Mouse (Mus musculus): ENCODE measurements around the gene 1110004F10Rik.

1110004F10Rik gene

DNA sequence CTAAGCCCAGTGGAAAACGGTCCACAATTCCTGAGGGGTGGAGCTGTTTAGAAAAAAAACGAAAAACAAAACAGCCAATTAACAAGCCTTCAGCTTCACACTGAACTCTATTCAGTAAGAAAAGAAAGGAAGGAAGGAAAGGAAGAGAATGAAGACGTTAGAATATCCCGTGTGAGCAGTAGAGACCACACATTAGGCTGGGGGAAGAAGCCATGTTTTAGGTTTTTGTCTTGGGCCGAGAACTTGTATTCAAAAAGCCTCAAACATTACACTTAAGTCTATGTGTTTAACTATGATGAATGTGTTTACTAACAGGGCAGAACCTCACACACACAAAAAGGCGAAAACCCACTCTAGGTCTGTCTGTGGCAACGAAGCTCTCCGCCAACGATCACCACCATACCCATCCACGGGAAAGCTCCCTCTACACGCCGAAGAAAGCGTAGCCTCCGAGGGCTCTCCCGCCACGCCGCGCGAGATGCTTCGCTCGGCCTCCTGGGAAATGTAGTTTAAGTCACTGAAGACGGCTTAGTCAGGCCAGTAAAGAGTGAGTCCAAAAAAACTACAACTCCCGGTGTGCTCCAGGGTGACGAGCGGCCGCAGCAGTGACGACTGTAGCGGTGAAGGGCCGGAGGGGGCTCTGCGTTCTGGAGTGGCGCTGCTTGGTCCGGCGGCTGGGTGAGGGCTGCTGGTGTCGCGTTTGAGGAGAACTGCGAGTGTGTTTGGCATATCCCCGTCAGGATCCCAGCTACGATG, 53.7 kb downstream of the 1110004F10Rik start:
- DNase-seq (ENCODE audit: low read depth, low spot score) = peak; percentile 93

- no peak for DNase-seq (ENCODE audit: low read depth, low spot score)
Observed at GRCm38 (mm10) chr7:116093466-116093850, 54.3 kb downstream of the 1110004F10Rik start.

GRCm38 (mm10) chr7:116099952-116100528, 60.8 kb downstream of the 1110004F10Rik start:
- no peak for DNase-seq (ENCODE audit: low read depth, low spot score)

DNA sequence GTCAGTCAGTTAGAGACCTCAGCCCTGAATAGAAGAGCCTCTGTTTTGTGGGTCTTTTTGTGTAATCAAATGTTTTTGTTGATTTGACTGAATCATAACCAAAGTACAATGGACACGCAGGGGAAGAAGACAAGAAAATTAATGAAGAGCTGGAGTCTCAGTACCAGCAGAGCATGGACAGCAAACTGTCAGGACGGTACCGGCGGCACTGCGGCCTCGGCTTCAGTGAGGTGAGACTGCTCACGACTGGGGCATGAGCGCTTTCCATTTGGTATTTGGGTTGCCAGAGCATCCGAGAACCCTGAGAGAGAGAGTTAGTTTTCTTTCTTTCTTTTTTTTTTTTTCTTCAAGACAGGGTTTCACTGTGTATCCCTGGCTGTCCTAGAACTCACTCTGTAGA, 63.9 kb downstream of the 1110004F10Rik start:
- DNase-seq (ENCODE audit: low read depth, low spot score) = no peak

GRCm38 (mm10) chr7:116110661-116111060, 71.5 kb downstream of the 1110004F10Rik start:
- DNase-seq (ENCODE audit: low read depth, low spot score) = no peak

- no peak for DNase-seq (ENCODE audit: low read depth, low spot score)
Observed at GRCm38 (mm10) chr7:116111546-116111945, 72.3 kb downstream of the 1110004F10Rik start.

DNA sequence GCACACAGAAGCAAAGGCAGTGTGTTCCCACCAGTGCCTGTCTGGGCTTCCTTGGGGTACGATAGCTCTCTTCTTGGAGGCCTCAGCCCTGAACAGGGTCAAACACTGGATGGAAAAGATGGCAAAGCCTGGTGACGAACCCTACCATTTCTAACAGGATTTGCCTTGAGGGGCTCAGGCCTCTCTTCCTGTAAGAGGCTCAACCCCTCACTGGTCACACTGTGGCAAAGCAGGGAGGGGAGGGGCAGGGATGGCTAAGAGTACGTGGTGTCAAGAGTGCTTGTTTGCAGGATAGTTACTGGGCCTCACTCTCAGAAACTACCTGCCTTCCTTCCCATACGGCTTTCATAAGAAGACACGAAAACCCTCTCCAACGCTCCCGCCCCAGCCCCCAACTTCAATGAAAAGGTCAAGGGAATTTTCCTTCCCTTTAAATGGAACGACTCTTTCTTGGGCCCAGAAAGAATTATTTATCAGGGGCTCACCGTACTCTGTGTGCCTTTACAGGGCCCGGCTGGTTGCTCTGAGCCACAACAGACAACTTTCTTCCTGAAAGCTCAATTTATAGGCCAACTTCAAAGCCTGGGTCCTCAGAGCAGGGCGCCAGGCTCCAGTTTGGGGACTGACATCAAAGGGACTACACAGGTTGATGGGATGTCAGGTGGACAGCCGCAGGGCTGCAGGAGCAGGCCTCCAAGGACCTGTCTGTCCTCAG, 76.2 kb downstream of the 1110004F10Rik start:
- no peak for DNase-seq (ENCODE audit: low read depth, low spot score)

DNA sequence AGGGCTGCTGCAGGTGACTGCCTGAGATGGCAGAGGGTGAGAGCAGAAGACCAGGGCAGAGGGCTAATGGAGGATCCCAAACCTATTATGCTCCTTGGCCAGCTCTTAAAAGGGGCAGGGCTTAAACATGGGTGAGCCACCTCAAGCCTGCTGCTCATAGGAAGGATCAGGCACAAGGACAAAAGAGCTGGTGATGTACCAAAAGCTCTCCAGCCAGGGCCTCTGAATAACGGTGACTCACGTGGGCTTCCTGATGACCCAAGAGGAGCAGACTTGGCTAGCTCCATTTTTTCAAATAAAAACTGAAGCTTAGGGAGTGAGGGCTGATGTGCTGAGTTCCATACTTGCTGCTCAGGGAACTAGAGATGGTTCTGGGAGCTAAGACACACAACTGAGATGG, 76.8 kb downstream of the 1110004F10Rik start:
- no peak for DNase-seq (ENCODE audit: low read depth, low spot score)

DNA sequence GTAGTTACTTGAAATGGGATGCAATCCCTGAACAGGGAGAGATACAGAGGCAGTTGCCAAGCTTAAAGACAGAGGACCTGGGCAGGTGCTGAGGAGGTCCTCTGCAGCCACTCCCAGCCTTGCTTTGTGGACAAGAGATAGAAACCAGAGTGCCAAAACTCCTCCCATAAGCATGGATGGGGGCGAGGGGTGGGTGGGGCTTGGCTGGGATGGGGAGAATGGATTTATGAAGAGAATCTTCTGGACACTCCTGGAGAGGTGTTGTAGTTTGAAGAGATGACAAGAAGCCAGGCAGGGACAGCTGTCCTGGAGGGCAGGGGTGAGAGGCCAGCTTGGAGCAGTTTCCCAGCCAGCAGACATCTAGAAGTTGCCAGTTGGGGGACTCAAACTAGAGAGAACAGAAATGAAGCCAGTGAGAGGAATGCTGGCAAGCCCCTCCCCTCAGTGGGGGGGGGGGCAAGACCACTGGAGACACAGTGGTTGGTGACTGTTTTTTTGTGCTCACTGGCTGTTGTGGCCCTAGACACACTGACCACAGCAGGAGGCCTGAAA, 80.2 kb downstream of the 1110004F10Rik start:
- DNase-seq (ENCODE audit: low read depth, low spot score) = no peak

DNA sequence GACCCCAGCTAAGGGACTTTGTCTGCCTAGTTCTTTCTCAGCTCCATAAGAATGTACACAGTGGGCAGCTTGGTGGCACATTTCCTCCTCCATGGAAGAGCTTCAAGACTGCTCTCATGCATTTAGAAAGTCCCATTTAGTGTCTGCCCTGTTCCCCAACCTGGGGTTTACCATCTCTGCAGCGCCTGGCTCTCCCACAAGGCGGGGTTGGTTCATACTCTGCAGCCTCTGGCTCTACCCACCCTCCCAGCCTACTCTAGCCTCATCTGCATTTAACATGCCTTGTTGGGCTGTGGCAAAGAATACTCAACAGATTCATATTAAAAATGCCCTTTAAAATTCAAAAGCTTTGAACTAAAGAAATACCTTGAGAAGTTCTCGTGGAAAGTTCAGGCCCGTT, 81.5 kb downstream of the 1110004F10Rik start:
- DNase-seq (ENCODE audit: low read depth, low spot score) = no peak

- DNase-seq (ENCODE audit: low read depth, low spot score) = no peak
Observed at GRCm38 (mm10) chr7:116121202-116121601, 82.0 kb downstream of the 1110004F10Rik start.

GRCm38 (mm10) chr7:116122981-116123596, 83.9 kb downstream of the 1110004F10Rik start:
- DNase-seq (ENCODE audit: low read depth, low spot score) = no peak

GRCm38 (mm10) chr7:116123597-116123985, 84.4 kb downstream of the 1110004F10Rik start:
- DNase-seq (ENCODE audit: low read depth, low spot score) = no peak

DNA sequence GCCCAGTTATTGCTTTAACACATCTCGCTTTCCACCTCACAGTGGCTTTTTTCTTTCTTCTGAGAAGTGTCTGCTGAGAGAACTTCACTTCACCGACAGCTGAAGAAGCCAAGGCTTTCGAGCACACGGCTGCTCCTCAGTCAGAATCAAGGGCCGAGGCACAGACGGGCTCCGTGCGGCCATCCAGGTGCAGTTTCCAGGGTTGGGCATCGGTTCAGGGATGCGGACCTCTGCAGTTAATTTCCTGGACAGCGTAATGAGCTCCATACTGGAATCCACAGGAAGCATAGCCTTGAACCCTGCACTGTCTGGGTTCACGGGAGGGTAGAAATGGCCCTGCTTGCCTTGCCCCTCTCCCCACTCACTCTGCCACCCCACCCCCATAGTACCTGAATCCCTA, 84.9 kb downstream of the 1110004F10Rik start:
- DNase-seq (ENCODE audit: low read depth, low spot score) = no peak

DNA sequence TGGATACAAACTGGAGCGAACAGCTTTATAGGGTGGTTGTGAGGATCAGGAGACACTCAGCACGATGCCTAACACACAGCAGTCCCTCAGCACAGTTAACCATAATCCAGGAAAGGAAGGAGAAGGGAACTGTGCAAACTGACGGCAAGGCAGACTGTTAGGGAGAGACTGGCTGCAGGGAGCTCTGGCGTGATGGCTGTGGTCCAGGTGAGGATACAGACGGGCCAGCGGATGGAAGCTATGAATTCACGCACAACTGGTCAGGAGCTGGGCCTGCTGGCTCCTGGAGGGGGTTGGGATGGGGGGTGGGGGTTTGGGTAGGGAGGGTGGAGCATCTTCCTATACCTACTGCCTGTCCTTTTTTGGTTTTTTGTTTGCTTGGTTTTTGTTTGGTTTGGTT, 86.5 kb downstream of the 1110004F10Rik start:
- DNase-seq (ENCODE audit: low read depth, low spot score) = no peak

DNA sequence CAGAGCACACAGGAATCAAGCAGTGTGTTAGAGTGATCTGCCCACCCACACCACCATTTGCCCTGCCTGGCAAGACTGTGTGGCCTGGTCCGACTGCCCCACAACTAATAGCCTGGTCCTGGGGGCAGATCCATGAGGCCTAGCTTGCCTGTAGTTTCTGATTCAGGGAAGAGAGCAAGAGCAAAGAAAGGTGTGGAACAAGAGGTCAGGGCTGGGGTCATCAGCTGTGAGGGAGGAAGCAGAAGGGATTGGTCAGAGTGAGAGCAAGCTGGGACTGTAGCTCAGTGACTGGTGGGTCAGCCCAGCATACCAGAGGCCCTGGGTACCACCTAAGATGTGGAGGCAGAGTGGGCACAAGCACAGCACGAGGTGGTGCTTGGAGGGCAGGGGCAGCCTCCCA, 87.9 kb downstream of the 1110004F10Rik start:
- DNase-seq (ENCODE audit: low read depth, low spot score) = no peak

GRCm38 (mm10) chr7:116128286-116128685, 89.1 kb downstream of the 1110004F10Rik start:
- DNase-seq (ENCODE audit: low read depth, low spot score) = no peak

GRCm38 (mm10) chr7:116129374-116129773, 90.2 kb downstream of the 1110004F10Rik start:
- no peak for DNase-seq (ENCODE audit: low read depth, low spot score)

GRCm38 (mm10) chr7:116131390-116131789, 92.2 kb downstream of the 1110004F10Rik start:
- no peak for DNase-seq (ENCODE audit: low read depth, low spot score)

DNA sequence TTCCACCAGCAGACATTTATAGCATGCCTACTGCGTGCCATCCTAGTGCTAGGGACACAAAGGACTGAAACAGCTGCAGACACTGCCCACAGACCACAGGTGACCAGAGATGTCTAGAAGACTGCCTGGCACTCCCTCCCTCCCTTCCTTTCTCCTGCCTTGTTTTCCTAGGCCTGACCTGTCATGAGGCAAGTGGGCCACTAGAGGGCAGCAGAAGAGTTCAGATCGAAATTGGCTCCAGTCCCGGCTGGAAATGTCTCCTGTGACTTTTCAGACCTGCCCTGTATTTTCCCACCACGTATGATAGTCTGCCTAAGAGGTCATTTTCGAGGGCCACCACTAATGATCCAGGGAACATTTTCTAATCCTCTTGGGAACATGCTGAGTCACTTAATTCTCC, 92.9 kb downstream of the 1110004F10Rik start:
- DNase-seq (ENCODE audit: low read depth, low spot score) = peak; percentile 59

DNA sequence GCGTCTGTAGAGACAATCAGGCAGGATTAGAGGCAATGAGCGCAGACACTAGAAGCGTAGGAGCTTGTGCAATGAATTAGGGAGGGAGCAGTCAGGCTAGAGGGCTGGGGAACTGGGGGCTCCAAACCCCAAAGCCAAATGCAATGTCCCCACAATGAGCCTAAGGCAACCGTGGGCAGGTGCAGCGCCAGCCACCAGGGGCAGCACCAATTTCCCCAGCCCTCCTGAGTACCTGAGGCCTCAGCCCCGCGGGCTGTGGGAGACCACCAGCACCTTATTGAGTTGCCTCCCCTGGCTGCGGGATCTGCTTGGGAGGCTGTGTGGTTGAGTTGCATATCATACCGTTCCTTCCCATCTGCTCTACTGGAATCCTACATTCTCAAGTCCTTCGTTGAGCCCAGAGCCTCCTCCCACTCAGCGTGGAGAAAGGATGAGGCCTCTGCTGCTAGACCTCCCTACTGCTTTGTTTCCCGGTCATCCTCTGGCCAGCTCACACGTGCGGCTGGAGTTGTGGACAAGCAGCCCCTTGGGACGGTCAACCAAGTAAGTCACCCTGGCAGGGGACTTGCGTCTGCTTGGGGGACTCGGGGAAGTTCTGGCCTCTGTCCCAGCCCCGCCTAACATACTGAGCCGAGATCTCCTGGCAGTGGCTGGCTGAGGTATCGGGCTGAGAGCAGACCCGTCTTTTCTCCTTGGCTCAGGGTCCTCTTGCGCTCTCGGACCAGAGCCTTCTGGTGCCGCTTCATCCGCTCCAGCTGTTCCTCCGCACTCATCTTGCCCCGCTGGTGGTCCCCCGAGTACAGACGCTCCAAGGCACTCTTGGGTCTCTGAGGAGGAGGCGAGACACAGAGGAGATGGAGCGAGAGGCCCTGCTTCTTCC, 95.5 kb downstream of the 1110004F10Rik start:
- no peak for DNase-seq (ENCODE audit: low read depth, low spot score)

Data from skeletal muscle tissue, adult 2 months (tissue).